Mouse (Mus musculus) heart, postnatal 0 days (tissue): ENCODE measurements around the gene Cyp2j5. TPM values are rescaled to one million over a fixed set of nuclear protein-coding genes. Genes with fewer than 3 reads are reported as not detected.
"Not testable (repeated sequence)": the region's sequence is repeated elsewhere in the genome, so short reads cannot be mapped to it uniquely, and the experiment has no call there.

Experiments
- ATAC-seq: fragments of 200-750 bp; cut with Nextera tagmentation; 2 replicates; pipeline ENCODE4 v1.8.0; 2017; ENCODE audit warnings: low read depth, moderate number of reproducible peaks, moderate library complexity; ENCODE audit not compliant: insufficient read depth
- DNase-seq: peaks from one replicate; pipeline ENCODE4 v3.0.0-alpha.2; 2016; ENCODE audit warnings: low spot score
- H3K27ac ChIP-seq: fragments of 300-500 bp; sonication (generic); 2 replicates; pipeline ENCODE4 v1.5.1; 2014; ENCODE audit warnings: low read depth, mild to moderate bottlenecking
- H3K27me3 ChIP-seq: fragments of 300-500 bp; sonication (generic); 2 replicates; pipeline ENCODE4 v1.6.1; 2014; ENCODE audit warnings: low read length, mixed read lengths; ENCODE audit not compliant: control insufficient read depth, insufficient read depth
- H3K36me3 ChIP-seq: fragments of 300-500 bp; sonication (generic); replicated peaks from 2 replicates; pipeline ENCODE4 v1.6.1; 2014; ENCODE audit warnings: low read length, mixed read lengths; ENCODE audit not compliant: control insufficient read depth, insufficient read depth
- H3K4me1 ChIP-seq: fragments of 300-500 bp; sonication (generic); 2 replicates; pipeline ENCODE4 v1.6.1; 2014; ENCODE audit warnings: antibody characterized with exemption; ENCODE audit not compliant: control insufficient read depth, insufficient read depth
- H3K4me2 ChIP-seq: fragments of 300-500 bp; sonication (generic); 2 replicates; pipeline ENCODE4 v1.6.1; 2014; ENCODE audit warnings: low read depth, mild to moderate bottlenecking, low read length, moderate library complexity
- H3K4me3 ChIP-seq: fragments of 300-500 bp; sonication (generic); 2 replicates; pipeline ENCODE4 v1.5.1; 2014; ENCODE audit warnings: low read depth, low read length
- H3K9ac ChIP-seq: fragments of 300-500 bp; sonication (generic); replicated peaks from 2 replicates; pipeline ENCODE4 v1.6.1; 2014; ENCODE audit warnings: low read depth, low read length, mixed read lengths
- H3K9me3 ChIP-seq: fragments of 300-500 bp; sonication (generic); replicated peaks from 2 replicates; pipeline ENCODE4 v1.6.1; 2016; ENCODE audit warnings: low read length; ENCODE audit not compliant: control insufficient read depth
- CTCF ChIP-seq: IDR thresholded peaks from 2 replicates; pipeline ENCODE4 v1.5.1; 2016; ENCODE audit warnings: antibody characterized with exemption, control low read depth, low read depth
- EP300 ChIP-seq: IDR thresholded peaks from 2 replicates; pipeline ENCODE4 v1.6.1; 2016; ENCODE audit warnings: antibody characterized with exemption, low read depth
- WGBS: fragments of 180-500 bp; shearing (Covaris S2); extraction: QIAGEN DNeasy Blood & Tissue Kit; methylation state at CpG from one replicate; pipeline ENCODE4 v1.1.7; 2014; 5-methylcytosine and 5-hydroxymethylcytosine counted together
- polyA plus RNA-seq: library from polyadenylated mRNA; unstranded; fragments of >200 nt; fragmentation: Nextera tagmentation; extraction: Ambion mirVana; gene quantifications from 2 replicates; pipeline ENCODE4 v1.2.1, GENCODE M21; 2015
- total RNA-seq: library from RNA; depleted of rRNA; stranded (reverse); fragments of >200 nt; gene quantifications from 2 replicates; pipeline ENCODE4 v1.2.3, GENCODE M21; 2014; ENCODE audit warnings: low replicate concordance; rRNA removed

The Cyp2j5 gene
- total and polyA plus RNA-seq, 2 experiments from 2014 or later: not detected

DNA sequence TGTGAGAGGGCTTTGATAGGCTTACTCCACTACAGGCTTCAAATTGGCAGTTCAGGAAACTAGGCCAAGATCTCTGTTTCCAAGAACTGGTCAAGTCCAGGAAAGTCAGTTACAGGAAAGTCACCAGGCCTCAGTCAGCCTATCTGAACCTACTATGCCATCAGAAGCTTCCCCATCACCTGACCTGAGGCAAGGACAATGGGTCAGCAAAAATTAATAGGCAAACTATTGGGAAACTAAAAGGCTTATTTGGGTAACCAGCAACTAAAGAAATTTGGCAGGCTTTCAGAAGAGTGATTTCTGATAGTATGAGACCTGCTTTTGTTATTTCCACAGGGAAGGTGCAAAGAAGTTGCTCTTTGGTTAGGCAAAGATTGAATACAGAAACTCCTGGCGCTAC is 41.5 kb downstream of the Cyp2j5 start:
- peaks cover 6% of the 10 kb centered on the region; the same call in 1 of the 2 replicates for H3K9me3 ChIP-seq
- no peaks in the 10 kb centered on the region for H3K36me3 ChIP-seq
- no peak overlapping the region for H3K4me2 ChIP-seq
- 86% methylated on average over 1 of the region's 1 CpGs for WGBS
- H3K4me3 ChIP-seq: no peak overlapping the region
- H3K27ac ChIP-seq: no peak overlapping the region
- H3K9ac ChIP-seq: no peak overlapping the region
- TF ChIP-seq CTCF: no peak
- no peak for TF ChIP-seq EP300
- no peaks in the 10 kb centered on the region for H3K4me1 ChIP-seq
- no peaks in the 10 kb centered on the region for H3K27me3 ChIP-seq
- ATAC-seq: no peak
- no peak for DNase-seq

DNA sequence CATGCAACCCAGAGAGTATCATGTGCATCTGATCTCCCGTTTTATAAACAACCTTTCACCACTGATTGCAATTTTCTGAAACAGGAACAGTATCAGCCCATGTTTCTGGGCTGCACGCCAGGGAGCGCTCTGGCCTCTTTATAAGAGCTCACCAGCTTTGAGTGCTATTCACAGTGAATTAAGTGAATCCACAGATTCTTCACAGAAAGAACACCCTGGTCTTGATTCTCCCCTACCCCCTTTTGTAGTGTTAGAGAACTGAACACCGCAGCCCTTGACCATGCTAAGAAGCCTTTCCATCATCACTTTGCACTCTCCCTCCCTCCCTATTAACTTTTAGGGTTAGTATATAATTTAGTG is 72.2 kb downstream of the Cyp2j5 start:
- peak; percentile 24; the same call in 1 of the 2 replicates for ATAC-seq

DNA sequence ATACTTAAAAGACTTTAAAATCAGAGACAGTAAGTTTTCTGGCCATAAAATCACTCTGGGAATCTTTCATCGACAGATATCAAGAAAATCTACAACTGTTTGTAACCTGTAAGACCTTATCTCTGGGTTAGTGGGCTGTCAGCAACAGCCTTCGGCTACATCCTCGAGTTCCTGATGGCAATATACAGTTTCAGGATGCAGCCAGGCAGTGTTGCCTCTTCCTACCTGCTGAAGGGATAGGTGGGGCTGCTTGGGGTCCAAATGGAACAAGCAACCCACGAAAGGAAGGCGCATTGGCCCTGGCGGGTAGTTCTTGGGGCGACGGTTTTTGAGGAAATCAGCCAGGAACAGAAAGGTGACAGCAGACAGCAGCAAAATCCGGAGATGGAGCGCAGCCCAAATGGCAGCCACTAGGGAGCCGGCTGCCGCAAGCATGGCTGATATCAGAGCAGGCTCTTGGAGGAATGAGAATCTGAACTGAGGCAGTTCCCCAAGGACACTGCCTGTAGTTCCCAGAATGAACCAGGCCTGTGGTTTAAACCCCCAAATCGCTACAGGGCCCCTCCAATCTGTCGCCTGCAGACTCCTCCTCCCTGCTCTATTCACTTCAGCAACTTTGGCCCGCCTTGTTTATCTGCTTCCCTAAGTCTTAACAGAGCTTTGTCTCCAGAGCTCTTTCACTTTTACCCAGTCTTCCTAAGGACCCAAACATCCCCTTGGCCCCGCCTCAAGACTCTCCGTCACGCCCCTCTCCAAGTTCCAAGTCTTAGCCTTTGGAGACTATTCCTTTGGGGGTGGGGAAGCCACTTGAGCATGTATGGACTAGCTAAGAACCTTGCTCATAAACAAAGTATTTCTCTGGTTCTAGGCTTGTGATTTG is 72.8 kb downstream of the Cyp2j5 start, which contains the start of gene Cyp2j9:
Gene Cyp2j9 (minus strand): TSS at position 668 of the 880 bp plus-strand sequence.
- Histone ChIP-seq H3K27me3 (no peaks in the 10 kb centered on the region), H3K9me3 (no peaks in the 10 kb centered on the region), H3K27ac (peak within 1 kb of the TSS; percentile 61), H3K9ac (peak within 1 kb of the TSS; percentile 55), H3K4me3 (peak within 1 kb of the TSS; percentile 51), H3K4me1 (peaks cover 8% of the 10 kb centered on the region; the same call in 1 of the 2 replicates), H3K36me3 (no peaks in the 10 kb centered on the region), H3K4me2 (peak within 1 kb of the TSS; percentile 76)
- TF ChIP-seq CTCF (no peak), EP300 (no peak)
- DNase-seq: peak; percentile 66
- ATAC-seq: peak; percentile 75
- 3% methylated on average over 18 of the region's 18 CpGs for WGBS

More for the DNA sequence above, 72.2 kb downstream of the Cyp2j5 start:
- Histone ChIP-seq H3K4me3 (peak overlapping the region; percentile 51), H3K4me2 (peak overlapping the region; percentile 76), H3K9ac (peak overlapping the region; percentile 55; the same call in 1 of the 2 replicates), H3K4me1 (peaks cover 8% of the 10 kb centered on the region; the same call in 1 of the 2 replicates), H3K9me3 (no peaks in the 10 kb centered on the region), H3K27ac (peak overlapping the region; percentile 61), H3K36me3 (no peaks in the 10 kb centered on the region), H3K27me3 (no peaks in the 10 kb centered on the region)
- TF ChIP-seq CTCF (peak; percentile 6; the same call in 1 of the 2 replicates), EP300 (no peak)
- DNase-seq: peak; percentile 26
- 20% methylated on average over 4 of the region's 4 CpGs for WGBS

- Histone ChIP-seq H3K4me2 (no peak overlapping the region), H3K4me1 (no peaks in the 10 kb centered on the region), H3K36me3 (no peaks in the 10 kb centered on the region), H3K9ac (no peak overlapping the region), H3K4me3 (no peak overlapping the region), H3K27me3 (no peaks in the 10 kb centered on the region), H3K9me3 (no peaks in the 10 kb centered on the region), H3K27ac (no peak overlapping the region)
- no peak for ATAC-seq
- no peak for DNase-seq
- 59% methylated on average over 1 of the region's 1 CpGs for WGBS
- TF ChIP-seq EP300 (no peak), CTCF (no peak)
Observed at GRCm38 (mm10) chr4:96581425-96582088, 82.4 kb downstream of the Cyp2j5 start.

DNA sequence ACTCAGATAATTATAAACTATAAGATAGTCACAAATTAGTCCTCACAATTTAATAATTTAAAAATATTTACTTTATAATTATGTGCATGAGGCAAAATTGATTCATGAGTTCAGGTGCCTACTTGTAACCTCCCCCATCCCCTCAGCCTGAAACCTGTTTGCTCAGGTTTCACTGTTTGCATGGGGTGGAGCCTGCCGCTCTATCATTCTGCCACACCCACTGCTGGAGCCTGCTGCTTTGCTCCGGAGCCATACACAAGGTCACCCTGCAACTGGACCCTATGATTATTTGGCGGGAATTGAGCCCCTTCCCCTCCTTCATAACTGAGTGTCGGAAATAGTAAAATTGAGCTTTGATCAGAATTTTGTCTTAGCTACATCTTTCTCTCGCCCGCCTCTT is 83.6 kb downstream of the Cyp2j5 start:
- ATAC-seq, H3K36me3 ChIP-seq, H3K9me3 ChIP-seq, H3K27me3 ChIP-seq, H3K4me1 ChIP-seq, H3K9ac ChIP-seq, H3K27ac ChIP-seq, H3K4me2 ChIP-seq, DNase-seq, H3K4me3 ChIP-seq: not testable (repeated sequence)
- WGBS: 59% methylated on average over 6 of the region's 6 CpGs

Other genes starting within 250 kb of the Cyp2j5 start
- not detected in 2 replicates for gene Cyp2j8, start 156.8 kb downstream of the Cyp2j5 start, total RNA-seq
- gene Cyp2j8, start 156.8 kb downstream of the Cyp2j5 start, polyA plus RNA-seq: not detected in 2 replicates
- gene Cyp2j6, start 110.5 kb downstream of the Cyp2j5 start, total RNA-seq: 2.6 and 5.1 TPM in 2 replicates
- gene Cyp2j6, start 110.5 kb downstream of the Cyp2j5 start, polyA plus RNA-seq: 4.3 and 4.6 TPM in 2 replicates
- gene Cyp2j9, start 72.6 kb downstream of the Cyp2j5 start, total RNA-seq: 0.38 and 0.58 TPM in 2 replicates
- 0.77 and 1.5 TPM in 2 replicates for gene Cyp2j9, start 72.6 kb downstream of the Cyp2j5 start, polyA plus RNA-seq
- not detected in 2 replicates for gene Gm12695, start 121.0 kb upstream of the Cyp2j5 start, total RNA-seq
- gene Gm12695, start 121.0 kb upstream of the Cyp2j5 start, polyA plus RNA-seq: 0.18 TPM in 1 of 2 replicates, not detected in the other